Mouse (Mus musculus): ENCODE measurements around the gene Cep63. TPM values are rescaled to one million over a fixed set of nuclear protein-coding genes. Genes with fewer than 3 reads are reported as not detected.

Cep63 gene
- polyA plus RNA-seq, 1 experiment from 2014 or later, result 53.1 TPM

- Histone ChIP-seq H3K9me3 (ENCODE audit: control insufficient read depth, low read length) (no peaks in the 10 kb centered on the region), H3K4me3 (ENCODE audit: low read depth, low read length) (no peak overlapping the region), H3K4me2 (no peak overlapping the region), H3K36me3 (ENCODE audit: control insufficient read depth, insufficient read depth, low read length) (no peaks in the 10 kb centered on the region), H3K27me3 (ENCODE audit: control insufficient read depth, insufficient read depth, low read length) (no peaks in the 10 kb centered on the region), H3K4me1 (ENCODE audit: control insufficient read depth, insufficient read depth, low read length) (no peaks in the 10 kb centered on the region), H3K9ac (ENCODE audit: low read length) (no peak overlapping the region), H3K27ac (ENCODE audit: low read depth, low read length) (no peak overlapping the region)
- WGBS, result 6% methylated on average over 4 of the region's 4 CpGs
- ATAC-seq (ENCODE audit: low FRiP score) (no peak), DNase-seq (ENCODE audit: low spot score, missing footprints) (peak; percentile 93)
Observed at GRCm38 (mm10) chr9:102636553-102636952, 10.2 kb upstream of the Cep63 start.

DNA sequence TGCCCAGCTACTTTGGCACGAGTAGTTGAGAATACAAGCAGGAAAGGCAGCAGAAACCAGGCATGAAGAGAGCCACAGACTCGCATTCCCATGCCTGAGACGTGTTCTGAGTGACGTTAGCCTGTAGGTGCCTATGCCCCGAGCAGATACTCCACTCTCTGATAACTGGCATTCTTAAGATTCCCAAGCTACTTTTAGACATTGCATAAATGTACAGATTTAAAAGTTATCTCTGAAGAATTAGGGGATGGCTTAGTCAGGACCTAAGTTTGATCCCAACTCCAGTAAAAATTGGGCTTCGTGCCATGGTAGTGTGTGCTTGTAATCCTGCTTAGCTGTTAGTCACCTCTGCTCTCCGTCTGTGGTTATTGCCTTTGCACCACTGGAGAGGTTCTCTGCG, 8.1 kb upstream of the Cep63 start:
- Histone ChIP-seq H3K27ac (ENCODE audit: low read depth, low read length) (no peak overlapping the region), H3K27me3 (ENCODE audit: control insufficient read depth, insufficient read depth, low read length) (no peaks in the 10 kb centered on the region), H3K4me2 (no peak overlapping the region), H3K36me3 (ENCODE audit: control insufficient read depth, insufficient read depth, low read length) (no peaks in the 10 kb centered on the region), H3K9ac (ENCODE audit: low read length) (no peak overlapping the region), H3K9me3 (ENCODE audit: control insufficient read depth, low read length) (no peaks in the 10 kb centered on the region), H3K4me1 (ENCODE audit: control insufficient read depth, insufficient read depth, low read length) (no peaks in the 10 kb centered on the region), H3K4me3 (ENCODE audit: low read depth, low read length) (no peak overlapping the region)
- WGBS, result 88% methylated on average over 8 of the region's 8 CpGs
- DNase-seq (ENCODE audit: low spot score, missing footprints) (no peak), ATAC-seq (ENCODE audit: low FRiP score) (no peak)

- Histone ChIP-seq H3K9me3 (ENCODE audit: control insufficient read depth, low read length) (no peaks in the 10 kb centered on the region), H3K27ac (ENCODE audit: low read depth, low read length) (no peak overlapping the region), H3K4me1 (ENCODE audit: control insufficient read depth, insufficient read depth, low read length) (no peaks in the 10 kb centered on the region), H3K4me3 (ENCODE audit: low read depth, low read length) (no peak overlapping the region), H3K27me3 (ENCODE audit: control insufficient read depth, insufficient read depth, low read length) (no peaks in the 10 kb centered on the region), H3K9ac (ENCODE audit: low read length) (no peak overlapping the region), H3K4me2 (no peak overlapping the region), H3K36me3 (ENCODE audit: control insufficient read depth, insufficient read depth, low read length) (no peaks in the 10 kb centered on the region)
- WGBS, result 48% methylated on average over 1 of the region's 1 CpGs
- peak; percentile 94 for DNase-seq (ENCODE audit: low spot score, missing footprints)
- ATAC-seq (ENCODE audit: low FRiP score), result no peak
Observed at GRCm38 (mm10) chr9:102632923-102633537, 6.7 kb upstream of the Cep63 start.

DNA sequence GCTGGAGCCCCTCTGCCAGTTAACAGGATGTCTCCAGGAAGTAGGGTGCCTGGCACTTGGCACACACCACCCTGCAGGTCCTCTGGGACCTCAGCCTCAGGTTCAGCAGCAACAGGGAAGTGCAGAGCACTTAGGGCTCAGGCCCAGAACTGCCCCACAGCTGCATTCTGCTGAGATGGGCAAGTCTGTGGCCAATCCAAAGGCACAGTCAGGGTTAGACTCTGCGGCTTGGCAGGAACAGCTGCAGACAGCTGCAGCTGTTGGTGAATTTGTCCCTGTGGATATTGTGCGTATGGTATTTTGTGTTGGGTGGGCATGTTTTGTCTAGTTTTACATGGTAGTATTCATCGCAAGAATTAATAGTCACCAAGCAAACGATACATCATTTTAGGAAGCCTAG, 5.8 kb upstream of the Cep63 start:
- no peak overlapping the region for H3K4me3 ChIP-seq (ENCODE audit: low read depth, low read length)
- WGBS, result 88% methylated on average over 4 of the region's 4 CpGs
- no peaks in the 10 kb centered on the region for H3K36me3 ChIP-seq (ENCODE audit: control insufficient read depth, insufficient read depth, low read length)
- H3K9ac ChIP-seq (ENCODE audit: low read length), result no peak overlapping the region
- no peak overlapping the region for H3K27ac ChIP-seq (ENCODE audit: low read depth, low read length)
- no peak overlapping the region for H3K4me2 ChIP-seq
- no peaks in the 10 kb centered on the region for H3K9me3 ChIP-seq (ENCODE audit: control insufficient read depth, low read length)
- H3K4me1 ChIP-seq (ENCODE audit: control insufficient read depth, insufficient read depth, low read length), result peaks cover 5% of the 10 kb centered on the region; the same call in 1 of the 2 replicates
- DNase-seq (ENCODE audit: low spot score, missing footprints) (no peak), ATAC-seq (ENCODE audit: low FRiP score) (no peak)
- no peaks in the 10 kb centered on the region for H3K27me3 ChIP-seq (ENCODE audit: control insufficient read depth, insufficient read depth, low read length)

DNA sequence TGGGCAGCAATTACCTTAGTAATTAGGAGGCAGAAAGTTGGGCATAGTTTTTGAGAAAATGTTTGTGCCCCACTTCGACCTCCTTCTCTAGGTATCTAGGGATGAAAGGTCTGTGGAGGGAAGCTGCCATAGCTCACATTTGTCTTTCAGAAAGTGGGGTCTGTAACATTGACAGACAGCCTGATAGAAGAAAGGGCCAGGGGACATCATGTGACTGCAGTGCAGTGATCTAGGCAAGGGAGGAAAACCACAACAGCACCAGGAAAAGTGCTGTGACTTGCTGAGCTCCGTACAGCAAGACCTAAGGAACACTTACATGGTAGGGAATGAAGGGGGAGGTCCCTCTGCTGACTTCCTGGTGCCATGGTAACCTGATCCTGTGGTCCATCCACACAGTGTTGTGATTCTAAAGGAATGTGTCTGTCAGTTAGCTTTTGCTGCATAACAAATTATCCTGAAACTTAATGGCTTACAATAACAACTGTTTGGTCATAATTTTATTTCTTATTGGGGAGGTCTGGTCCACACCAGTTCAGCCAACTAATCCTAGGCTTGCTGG, 5.3 kb upstream of the Cep63 start:
- Histone ChIP-seq H3K4me2 (no peak overlapping the region), H3K9ac (ENCODE audit: low read length) (no peak overlapping the region), H3K27me3 (ENCODE audit: control insufficient read depth, insufficient read depth, low read length) (no peaks in the 10 kb centered on the region), H3K4me3 (ENCODE audit: low read depth, low read length) (no peak overlapping the region), H3K4me1 (ENCODE audit: control insufficient read depth, insufficient read depth, low read length) (peaks cover 8% of the 10 kb centered on the region; the same call in 1 of the 2 replicates), H3K27ac (ENCODE audit: low read depth, low read length) (no peak overlapping the region), H3K36me3 (ENCODE audit: control insufficient read depth, insufficient read depth, low read length) (no peaks in the 10 kb centered on the region), H3K9me3 (ENCODE audit: control insufficient read depth, low read length) (no peaks in the 10 kb centered on the region)
- 64% methylated on average over 2 of the region's 2 CpGs for WGBS
- DNase-seq (ENCODE audit: low spot score, missing footprints) (no peak), ATAC-seq (ENCODE audit: low FRiP score) (no peak)

DNA sequence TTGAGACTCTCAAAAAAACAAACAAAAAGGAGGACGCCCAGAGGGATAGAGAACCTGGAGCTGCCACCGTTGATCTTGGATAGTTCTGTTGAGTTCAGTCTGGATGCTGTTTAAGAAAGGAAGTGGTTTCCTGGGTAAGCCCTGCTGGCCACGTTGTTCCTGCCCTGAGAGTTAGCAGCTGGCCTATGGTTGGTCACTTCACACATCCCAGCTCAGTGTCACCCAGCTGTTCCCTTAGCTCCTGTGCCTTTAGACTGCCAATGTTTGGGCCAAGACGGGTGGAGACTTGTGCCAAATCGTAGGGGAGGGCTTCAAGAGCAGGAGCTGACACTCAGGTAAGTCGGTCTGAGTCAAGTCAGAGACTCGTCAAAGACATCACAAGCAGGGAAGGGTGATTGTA, 2.7 kb upstream of the Cep63 start:
- H3K27me3 ChIP-seq (ENCODE audit: control insufficient read depth, insufficient read depth, low read length), result no peaks in the 10 kb centered on the region
- DNase-seq (ENCODE audit: low spot score, missing footprints) (no peak), ATAC-seq (ENCODE audit: low FRiP score) (no peak)
- H3K4me3 ChIP-seq (ENCODE audit: low read depth, low read length), result no peak overlapping the region
- H3K4me2 ChIP-seq, result no peak overlapping the region
- no peak overlapping the region for H3K9ac ChIP-seq (ENCODE audit: low read length)
- H3K9me3 ChIP-seq (ENCODE audit: control insufficient read depth, low read length), result no peaks in the 10 kb centered on the region
- H3K27ac ChIP-seq (ENCODE audit: low read depth, low read length), result no peak overlapping the region
- WGBS, result 71% methylated on average over 7 of the region's 7 CpGs
- H3K36me3 ChIP-seq (ENCODE audit: control insufficient read depth, insufficient read depth, low read length), result no peaks in the 10 kb centered on the region
- peaks cover 11% of the 10 kb centered on the region; the same call in 1 of the 2 replicates for H3K4me1 ChIP-seq (ENCODE audit: control insufficient read depth, insufficient read depth, low read length)

DNA sequence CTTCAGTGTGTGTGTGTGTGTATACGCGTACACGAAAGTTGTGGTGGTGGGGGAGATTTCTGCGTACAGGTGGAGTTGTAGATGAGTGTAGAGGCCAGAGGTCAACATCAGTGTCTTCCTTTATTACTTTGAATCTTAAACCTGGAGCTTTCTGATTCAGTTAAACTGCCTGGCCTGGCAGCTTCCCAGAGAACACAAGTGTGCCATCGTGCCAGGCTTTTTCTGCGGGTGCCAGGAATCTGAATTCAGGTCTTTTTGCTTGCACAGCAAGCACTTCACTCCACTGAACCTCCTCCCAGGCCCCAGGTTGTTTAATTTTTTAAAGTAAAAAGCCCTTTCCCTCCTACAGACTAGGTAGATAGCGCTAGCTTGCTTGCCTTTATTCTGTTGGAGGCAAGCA, 1.1 kb upstream of the Cep63 start:
- WGBS, result 90% methylated on average over 7 of the region's 7 CpGs
- H3K9me3 ChIP-seq (ENCODE audit: control insufficient read depth, low read length), result no peaks in the 10 kb centered on the region
- ATAC-seq (ENCODE audit: low FRiP score) (no peak), DNase-seq (ENCODE audit: low spot score, missing footprints) (no peak)
- H3K4me2 ChIP-seq, result peak overlapping the region; percentile 60
- no peaks in the 10 kb centered on the region for H3K36me3 ChIP-seq (ENCODE audit: control insufficient read depth, insufficient read depth, low read length)
- no peak overlapping the region for H3K27ac ChIP-seq (ENCODE audit: low read depth, low read length)
- peak overlapping the region; percentile 99 for H3K9ac ChIP-seq (ENCODE audit: low read length)
- H3K4me1 ChIP-seq (ENCODE audit: control insufficient read depth, insufficient read depth, low read length), result peaks cover 11% of the 10 kb centered on the region; the same call in 1 of the 2 replicates
- H3K4me3 ChIP-seq (ENCODE audit: low read depth, low read length), result peak overlapping the region; percentile 83
- H3K27me3 ChIP-seq (ENCODE audit: control insufficient read depth, insufficient read depth, low read length), result no peaks in the 10 kb centered on the region

- WGBS, result under 1% methylated on average over 9 of the region's 9 CpGs
- no peak for ATAC-seq (ENCODE audit: low FRiP score)
Observed at GRCm38 (mm10) chr9:102626839-102627225, 498 bp upstream of the Cep63 start.

GRCm38 (mm10) chr9:102625401-102625982, 842 bp downstream of the Cep63 start:
- WGBS, result 1% methylated on average over 27 of the region's 27 CpGs
- DNase-seq (ENCODE audit: low spot score, missing footprints) (no peak), ATAC-seq (ENCODE audit: low FRiP score) (peak; percentile 83)
- peak overlapping the region; percentile 80 for H3K4me2 ChIP-seq
- peak overlapping the region; percentile 83 for H3K4me3 ChIP-seq (ENCODE audit: low read depth, low read length)
- peak overlapping the region; percentile 95 for H3K27ac ChIP-seq (ENCODE audit: low read depth, low read length)
- peaks cover 11% of the 10 kb centered on the region; the same call in 1 of the 2 replicates for H3K4me1 ChIP-seq (ENCODE audit: control insufficient read depth, insufficient read depth, low read length)
- H3K27me3 ChIP-seq (ENCODE audit: control insufficient read depth, insufficient read depth, low read length), result no peaks in the 10 kb centered on the region
- H3K9me3 ChIP-seq (ENCODE audit: control insufficient read depth, low read length), result no peaks in the 10 kb centered on the region
- no peaks in the 10 kb centered on the region for H3K36me3 ChIP-seq (ENCODE audit: control insufficient read depth, insufficient read depth, low read length)
- peak overlapping the region; percentile 99 for H3K9ac ChIP-seq (ENCODE audit: low read length)

More at GRCm38 (mm10) chr9:102626839-102627225, 498 bp upstream of the Cep63 start:
- H3K27ac ChIP-seq (ENCODE audit: low read depth, low read length), result peak overlapping the region; percentile 95; the same call in 1 of the 2 replicates
- peak overlapping the region; percentile 99 for H3K9ac ChIP-seq (ENCODE audit: low read length)
- H3K27me3 ChIP-seq (ENCODE audit: control insufficient read depth, insufficient read depth, low read length), result no peaks in the 10 kb centered on the region
- H3K9me3 ChIP-seq (ENCODE audit: control insufficient read depth, low read length), result no peaks in the 10 kb centered on the region
- DNase-seq (ENCODE audit: low spot score, missing footprints), result no peak
- H3K4me2 ChIP-seq, result peak overlapping the region; percentile 60
- H3K36me3 ChIP-seq (ENCODE audit: control insufficient read depth, insufficient read depth, low read length), result no peaks in the 10 kb centered on the region
- H3K4me3 ChIP-seq (ENCODE audit: low read depth, low read length), result peak overlapping the region; percentile 83
- peaks cover 11% of the 10 kb centered on the region; the same call in 1 of the 2 replicates for H3K4me1 ChIP-seq (ENCODE audit: control insufficient read depth, insufficient read depth, low read length)

Data from midbrain, embryonic 11.5 days (tissue).